Mouse (Mus musculus) mammary gland, adult 2 months (tissue): ENCODE measurements around the gene Plekhg4. TPM values are rescaled to one million over a fixed set of nuclear protein-coding genes. Genes with fewer than 3 reads are reported as not detected.

Experiments
- polyA plus RNA-seq: library from polyadenylated mRNA; depleted of rRNA; stranded (reverse); fragments of >200 nt; gene quantifications from 2 replicates; pipeline ENCODE4 v1.2.3, GENCODE M21; 2012; ENCODE audit warnings: low replicate concordance; rRNA removed

Plekhg4 gene
- 0.96 and 1.4 TPM in 2 replicates for polyA plus RNA-seq

DNA sequence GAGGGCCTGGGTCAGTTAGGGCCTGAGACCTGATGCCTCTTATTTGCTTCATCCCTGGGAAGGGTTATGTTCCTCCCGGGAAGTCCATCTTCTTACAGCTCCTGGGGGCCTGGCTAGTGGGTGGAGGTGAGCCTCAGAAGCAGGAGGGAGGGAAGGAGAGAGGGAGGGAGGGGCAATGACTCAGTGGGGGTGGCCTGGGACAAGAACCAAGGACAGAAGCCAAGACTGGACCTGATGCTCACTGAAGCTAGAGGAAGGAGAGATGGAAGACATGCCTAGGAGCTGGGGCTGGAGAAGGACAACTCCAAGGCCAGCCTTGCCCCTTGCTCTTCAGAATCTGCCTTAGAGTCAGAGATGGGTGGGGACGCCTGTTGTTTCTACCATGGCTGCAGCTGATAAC is at the start of gene Plekhg4:
Gene Plekhg4, plus strand, starts transcription at position 243 of the 400 bp plus-strand sequence.

DNA sequence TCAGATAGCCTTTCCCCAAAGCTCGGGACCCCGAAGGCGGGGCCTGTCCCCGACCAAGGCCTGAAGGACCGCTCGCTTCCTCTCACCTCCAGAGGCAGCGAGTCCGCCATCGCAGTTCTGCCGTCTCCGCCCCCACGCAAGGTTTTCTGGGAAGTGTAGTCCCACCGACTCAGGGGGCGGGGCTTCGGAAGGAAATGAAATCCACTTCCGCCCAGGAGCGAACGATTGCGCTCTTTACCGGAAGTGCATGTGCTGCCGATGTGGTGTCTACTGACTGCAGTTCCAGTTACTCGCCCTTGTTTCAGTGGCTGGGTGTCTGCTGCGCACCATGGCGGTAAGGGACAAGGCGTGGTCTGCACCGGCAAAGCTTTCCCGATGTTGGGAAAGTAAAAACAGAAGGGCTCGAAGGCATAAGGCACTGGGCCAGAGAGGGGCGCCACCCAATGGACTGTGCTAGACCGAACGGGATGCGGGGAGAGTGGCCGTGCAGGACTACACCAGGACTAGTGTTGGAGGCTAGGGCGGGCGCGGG is 46.9 kb upstream of the Plekhg4 start, which contains the start of the genes Lrrc29 and Tmem208:
Gene Lrrc29, minus strand, starts transcription at position 138 of the 532 bp plus-strand sequence.
Gene Tmem208, plus strand, starts transcription at position 214 of the 532 bp plus-strand sequence.

DNA sequence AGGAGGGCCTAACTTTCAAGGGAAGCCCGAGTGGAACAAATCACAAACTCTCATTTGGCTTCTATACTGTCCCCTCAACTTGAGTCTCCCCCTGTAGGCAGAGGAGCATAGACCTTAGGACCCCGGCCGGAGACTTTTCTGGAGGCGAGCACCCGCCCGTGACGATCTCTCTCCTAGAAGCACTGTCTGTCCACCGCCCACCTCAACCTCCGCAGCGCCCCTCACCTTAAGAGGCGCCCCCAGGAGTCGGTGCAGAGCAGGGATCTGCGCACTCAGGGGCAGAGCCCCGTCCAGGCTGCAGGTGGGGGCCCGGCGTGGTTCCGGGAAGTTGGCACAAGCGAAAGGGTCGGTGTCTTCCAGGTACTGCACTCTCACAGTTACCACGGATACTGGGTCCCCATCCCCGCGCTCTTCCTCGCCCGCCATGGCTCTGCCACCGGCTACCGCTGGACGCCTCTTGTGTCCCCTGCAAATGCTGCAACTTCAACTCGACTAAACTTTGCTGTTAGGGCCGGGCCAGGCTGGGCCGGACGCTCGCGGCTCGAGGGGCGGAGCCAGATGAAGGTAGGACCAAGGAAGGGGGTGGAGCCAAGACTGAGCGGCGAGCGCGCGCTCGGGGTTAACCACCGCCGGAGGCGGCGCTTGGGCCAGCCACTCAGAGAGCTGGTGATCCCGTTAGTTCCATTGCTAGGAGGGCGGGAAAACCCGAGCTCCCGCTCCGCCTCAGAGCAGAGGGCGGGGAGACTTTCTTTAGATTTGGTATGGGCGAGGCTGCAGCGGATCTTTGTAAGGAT is 25.4 kb upstream of the Plekhg4 start, which contains the start of gene Fhod1:
Gene Fhod1, minus strand, starts transcription at position 526 of the 794 bp plus-strand sequence.

DNA sequence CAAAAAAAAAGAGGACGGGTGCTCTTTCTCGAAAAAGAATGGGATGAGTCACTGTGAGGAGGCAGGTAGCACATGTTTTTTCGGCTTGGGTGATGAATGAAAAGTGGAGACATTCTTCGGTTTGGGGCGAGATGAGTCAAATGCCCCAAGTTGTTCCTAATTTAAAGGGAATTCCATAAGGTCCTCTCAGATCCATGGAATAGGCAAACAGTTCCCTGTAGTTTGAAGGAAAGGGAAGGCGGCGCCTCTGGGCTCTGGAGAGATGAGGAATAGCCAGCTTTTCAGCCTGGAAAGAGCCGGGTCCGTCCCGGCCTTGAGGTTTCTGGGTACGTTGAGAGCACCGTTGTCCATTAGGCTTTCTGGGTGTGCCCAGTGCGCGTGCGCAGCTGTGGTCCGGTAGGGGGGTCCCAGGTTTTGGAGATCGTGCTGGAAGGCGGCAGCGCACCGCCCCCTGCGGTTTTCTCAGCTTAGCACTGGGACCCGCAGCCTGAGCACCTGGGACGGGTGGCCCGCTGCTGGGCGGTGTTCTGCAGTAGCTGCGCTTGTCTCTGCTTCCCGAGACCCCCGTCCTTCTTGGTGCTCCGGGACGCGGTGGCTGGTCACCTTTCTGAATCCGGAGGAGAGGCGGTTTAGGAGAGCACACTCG is 24.5 kb upstream of the Plekhg4 start, which contains the start of gene Slc9a5:
Gene Slc9a5, plus strand, starts transcription at position 394 of the 646 bp plus-strand sequence.

DNA sequence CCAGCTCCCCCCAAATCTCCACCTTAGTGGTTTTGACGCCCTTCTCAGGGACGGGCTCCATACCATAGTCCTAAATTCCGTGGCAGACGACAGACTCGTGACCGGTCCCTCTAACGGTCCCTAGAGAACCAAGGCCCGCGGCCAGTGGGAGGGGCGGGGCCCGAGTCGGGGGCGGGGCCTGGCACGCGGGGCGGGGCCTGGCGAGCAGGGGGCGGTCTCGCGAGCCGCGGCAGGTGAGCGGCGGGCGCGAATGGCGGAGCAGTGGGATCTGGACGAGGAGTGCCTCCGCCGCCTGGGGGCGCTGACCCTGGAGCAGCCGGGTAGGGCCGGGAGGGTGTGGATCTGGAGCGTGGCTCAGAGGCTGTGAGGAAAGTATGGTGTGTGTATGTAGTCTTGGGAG is 40.3 kb downstream of the Plekhg4 start, which contains the start of the genes Kctd19 and Lrrc36:
Gene Kctd19, minus strand, starts transcription at position 112 of the 400 bp plus-strand sequence.
Gene Lrrc36, plus strand, starts transcription at position 181 of the 400 bp plus-strand sequence.

Other genes starting within 250 kb of the Plekhg4 start
- gene Ces4a, start 241.5 kb upstream of the Plekhg4 start, polyA plus RNA-seq = 0.83 TPM in 1 of 2 replicates, not detected in the other
- gene Cbfb, start 202.6 kb upstream of the Plekhg4 start, polyA plus RNA-seq = 10.1 and 12.8 TPM in 2 replicates
- 21.3 and 32.9 TPM in 2 replicates for gene D230025D16Rik, start 148.1 kb upstream of the Plekhg4 start, polyA plus RNA-seq
- 20.0 and 42.4 TPM in 2 replicates for gene B3gnt9, start 118.1 kb upstream of the Plekhg4 start, polyA plus RNA-seq
- gene Tradd, start 108.7 kb upstream of the Plekhg4 start, polyA plus RNA-seq = 14.7 and 29.5 TPM in 2 replicates
- 13.6 and 27.9 TPM in 2 replicates for gene Fbxl8, start 108.6 kb upstream of the Plekhg4 start, polyA plus RNA-seq
- gene Hsf4, start 103.5 kb upstream of the Plekhg4 start, polyA plus RNA-seq = 5.7 and 7.1 TPM in 2 replicates
- gene Nol3, start 97.1 kb upstream of the Plekhg4 start, polyA plus RNA-seq = 10.8 and 11.1 TPM in 2 replicates
- 4.1 and 4.6 TPM in 2 replicates for gene 4931428F04Rik, start 83.4 kb upstream of the Plekhg4 start, polyA plus RNA-seq
- gene Exoc3l, start 77.2 kb upstream of the Plekhg4 start, polyA plus RNA-seq = 12.2 and 13.7 TPM in 2 replicates
- 138 and 144 TPM in 2 replicates for gene E2f4, start 75.6 kb upstream of the Plekhg4 start, polyA plus RNA-seq
- gene Elmo3, start 67.7 kb upstream of the Plekhg4 start, polyA plus RNA-seq = 21.8 and 24.6 TPM in 2 replicates
- 9.4 and 10.4 TPM in 2 replicates for gene Lrrc29, start 47.0 kb upstream of the Plekhg4 start, polyA plus RNA-seq
- 90.7 and 97.1 TPM in 2 replicates for gene Tmem208, start 46.9 kb upstream of the Plekhg4 start, polyA plus RNA-seq
- gene Fhod1, start 25.3 kb upstream of the Plekhg4 start, polyA plus RNA-seq = 32.0 and 32.7 TPM in 2 replicates
- 5.3 TPM in 2 replicates for gene Slc9a5, start 24.4 kb upstream of the Plekhg4 start, polyA plus RNA-seq
- 0.22 and 0.29 TPM in 2 replicates for gene Kctd19, start 40.2 kb downstream of the Plekhg4 start, polyA plus RNA-seq
- gene Lrrc36, start 40.3 kb downstream of the Plekhg4 start, polyA plus RNA-seq = 1.2 and 2.4 TPM in 2 replicates
- 150 and 216 TPM in 2 replicates for gene Tppp3, start 98.3 kb downstream of the Plekhg4 start, polyA plus RNA-seq
- 57.4 and 64.6 TPM in 2 replicates for gene Zdhhc1, start 123.6 kb downstream of the Plekhg4 start, polyA plus RNA-seq
- 0.89 and 1.1 TPM in 2 replicates for gene Hsd11b2, start 145.5 kb downstream of the Plekhg4 start, polyA plus RNA-seq
- 97.3 and 171 TPM in 2 replicates for gene Atp6v0d1, start 192.8 kb downstream of the Plekhg4 start, polyA plus RNA-seq
- 27.0 and 36.9 TPM in 2 replicates for gene Ripor1, start 232.0 kb downstream of the Plekhg4 start, polyA plus RNA-seq